Mouse (Mus musculus) erythroblast, embryonic 14.5 days (primary cell): ENCODE results near the gene Fam83e.

ENCODE experiments used
- GATA1 ChIP-seq: IDR thresholded peaks from 2 replicates; pipeline ENCODE4 v1.6.1; 2012; ENCODE audit warnings: low read length, inconsistent platforms, mixed read lengths
- TAL1 ChIP-seq: IDR thresholded peaks from 3 replicates; pipeline ENCODE4 v1.6.1; 2012; ENCODE audit warnings: low read length, inconsistent platforms, mixed read lengths

GRCm38 (mm10) chr7:45706721-45707241 is 14.2 kb upstream of the Fam83e start:
- TF ChIP-seq TAL1 (no peak), GATA1 (no peak)
